ENCODE assay signal across 8 mouse cellular contexts in the genomic region with DNA sequence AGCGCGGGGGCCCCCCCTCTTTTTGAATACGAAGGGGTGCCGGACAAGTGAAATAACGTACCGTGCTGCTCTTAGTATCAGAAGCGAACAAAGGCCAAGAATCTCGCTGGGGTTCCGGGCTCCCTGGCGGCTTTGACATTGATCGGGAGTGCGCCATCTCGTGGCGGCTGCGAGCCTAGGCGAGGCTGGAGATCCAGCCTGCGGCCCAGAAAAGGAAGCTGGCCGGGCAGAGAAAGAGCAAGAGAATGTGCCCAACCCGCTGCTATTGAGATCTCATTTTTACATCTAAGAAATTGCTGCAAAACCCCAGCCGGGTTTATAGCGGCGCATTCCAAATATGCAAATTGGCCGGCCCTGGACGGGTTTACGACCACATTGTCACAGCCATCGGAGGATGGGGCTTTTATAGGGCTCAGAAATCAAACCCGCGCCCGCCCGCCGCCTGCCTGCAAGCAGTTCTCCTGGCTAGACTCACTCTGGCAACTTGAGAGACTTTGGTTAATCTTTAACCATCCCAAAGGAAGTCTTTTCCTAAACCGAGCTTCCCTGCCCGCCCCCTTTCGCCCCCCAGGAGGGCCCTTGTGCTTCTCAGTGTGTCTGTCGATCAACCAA. TPM values are rescaled to one million over a fixed set of nuclear protein-coding genes. Genes with fewer than 3 reads are reported as not detected.
DNase-seq lines count a peak whose midpoint lies in the region; ATAC-seq and TF ChIP-seq lines count a peak whose summit lies in the region.

A gene (minus strand): TSS at position 466 of the 612 bp plus-strand sequence.

- no peak within 1 kb of the TSS for H3K27ac ChIP-seq in liver, embryonic 11.5 days (ENCODE audit: low read depth, low read length)
- H3K27ac ChIP-seq in cortical plate, adult 2 months (ENCODE audit: insufficient read depth, low read length) = no peak within 1 kb of the TSS
- H3K27ac ChIP-seq in lung, embryonic 15.5 days = no peak within 1 kb of the TSS

- H3K36me3 ChIP-seq in liver, embryonic 11.5 days (ENCODE audit: control insufficient read depth, insufficient read depth, low read length) = no peaks in the 10 kb centered on the region
- H3K36me3 ChIP-seq in lung, embryonic 15.5 days = no peaks in the 10 kb centered on the region

- no peaks in the 10 kb centered on the region for H3K9me3 ChIP-seq in liver, embryonic 11.5 days (ENCODE audit: control insufficient read depth, low read length)
- H3K9me3 ChIP-seq in lung, embryonic 15.5 days = no peaks in the 10 kb centered on the region

- peak; percentile 74 for DNase-seq in liver
- DNase-seq in liver, embryonic 11.5 days (ENCODE audit: low spot score) = no peak
- DNase-seq in heart, adult 8-10 months (ENCODE audit: low spot score) = peak; percentile 51
- peak; percentile 89 for DNase-seq in kidney, adult 11 months
- DNase-seq in retina, embryonic 14.5 days (ENCODE audit: low spot score) = peak; percentile 91
- DNase-seq in yolk sac, embryonic 10.5 days (ENCODE audit: low spot score) = peak; percentile 85

- no peak for ATAC-seq in liver, embryonic 11.5 days (replicated peaks; ENCODE audit: low FRiP score)
- ATAC-seq in lung, embryonic 15.5 days (ENCODE audit: borderline replicate concordance, extremely low read depth, low FRiP score, low TSS enrichment) = peak; percentile 64; the same call in 1 of the 2 replicates

- no peaks in the 10 kb centered on the region for H3K4me1 ChIP-seq in liver, embryonic 11.5 days (replicated peaks; ENCODE audit: control insufficient read depth, insufficient read depth, low read length)
- no peaks in the 10 kb centered on the region for H3K4me1 ChIP-seq in cortical plate, adult 2 months (ENCODE audit: control insufficient read depth, insufficient read depth, low read length)
- H3K4me1 ChIP-seq in lung, embryonic 15.5 days = peaks cover 8% of the 10 kb centered on the region

- no peak within 1 kb of the TSS for H3K9ac ChIP-seq in liver, embryonic 11.5 days (ENCODE audit: low read depth, low read length)
- no peak within 1 kb of the TSS for H3K9ac ChIP-seq in lung, embryonic 15.5 days

- TF ChIP-seq CTCF in cortical plate, adult 2 months (IDR thresholded peaks at IDR 0.05; ENCODE audit: extremely low read depth, insufficient read depth, low read length) = peak; percentile 22; the same call in 1 of the 2 replicates

- no peak within 1 kb of the TSS for H3K4me2 ChIP-seq in liver, embryonic 11.5 days
- H3K4me2 ChIP-seq in lung, embryonic 15.5 days = peak within 1 kb of the TSS; percentile 36

- WGBS in liver, embryonic 11.5 days = 2% methylated on average over 35 of the region's 35 CpGs
- WGBS in lung, embryonic 15.5 days = 1% methylated on average over 35 of the region's 35 CpGs

- peaks cover 98% of the 10 kb centered on the region for H3K27me3 ChIP-seq in liver, embryonic 11.5 days (replicated peaks; ENCODE audit: control insufficient read depth, insufficient read depth, low read length)
- H3K27me3 ChIP-seq in lung, embryonic 15.5 days = peaks cover 98% of the 10 kb centered on the region

- no peak within 1 kb of the TSS for H3K4me3 ChIP-seq in liver, embryonic 11.5 days (ENCODE audit: low read depth, low read length)
- no peak within 1 kb of the TSS for H3K4me3 ChIP-seq in cortical plate, adult 2 months (ENCODE audit: insufficient read depth, low read length)
- H3K4me3 ChIP-seq in lung, embryonic 15.5 days = peak within 1 kb of the TSS; percentile 19; the same call in 1 of the 2 replicates

- no peak for TF ChIP-seq POLR2A in cortical plate, adult 2 months (IDR thresholded peaks at IDR 0.05; ENCODE audit: extremely low read depth, insufficient read depth, low read length)

RNA-seq across cellular contexts. Expression of the gene that starts here (rescaled TPM):
- polyA plus RNA-seq in liver, embryonic 11.5 days (2014; fragmentation: Nextera tagmentation; extraction: Ambion mirVana) = 0.91 and 2.2 TPM in 2 replicates
- polyA plus RNA-seq in cortical plate, adult 2 months (2012; rRNA removed) = not detected in 2 replicates
- not detected for total RNA-seq in heart, adult 8-10 months (2022)
- polyA plus RNA-seq in lung, embryonic 15.5 days (2015; fragmentation: Nextera tagmentation; extraction: Ambion mirVana) = 0.17 TPM in 1 of 2 replicates, not detected in the other

Comparison
In these comparisons a context has a peak if more than half of its experiments do, and no peak if none do; other contexts are left out.
1. Peak in DNase-seq in heart, adult 8-10 months; RNA of the gene not detected or under 1 TPM.
2. Peak in ATAC-seq, H3K4me3 ChIP-seq and H3K4me2 ChIP-seq in lung, embryonic 15.5 days; RNA of the gene not detected or under 1 TPM.